Mouse (Mus musculus) limb, embryonic 13.5 days (tissue): Measurements from ENCODE around the gene Heatr9. TPM values are rescaled to one million over a fixed set of nuclear protein-coding genes. Genes with fewer than 3 reads are reported as not detected.

Source experiments
- ATAC-seq: fragments of 200-750 bp; cut with Nextera tagmentation; 2 replicates; pipeline ENCODE4 v1.8.0; 2017; ENCODE audit warnings: low read depth, moderate number of reproducible peaks, moderate TSS enrichment; ENCODE audit not compliant: low FRiP score
- H3K27ac ChIP-seq: fragments of 300-500 bp; sonication (generic); 2 replicates; pipeline ENCODE4 v1.5.1; 2015; ENCODE audit warnings: inconsistent platforms, mild to moderate bottlenecking, moderate library complexity
- H3K27me3 ChIP-seq: fragments of 300-500 bp; sonication (generic); 2 replicates; pipeline ENCODE4 v1.6.1; 2015; ENCODE audit warnings: mild to moderate bottlenecking, inconsistent platforms
- H3K36me3 ChIP-seq: fragments of 300-500 bp; sonication (generic); 2 replicates; pipeline ENCODE4 v1.6.1; 2015; ENCODE audit warnings: inconsistent platforms, mild to moderate bottlenecking, moderate library complexity
- H3K4me1 ChIP-seq: fragments of 300-500 bp; sonication (generic); 2 replicates; pipeline ENCODE4 v1.6.1; 2015; ENCODE audit warnings: inconsistent platforms
- H3K4me2 ChIP-seq: fragments of 300-500 bp; sonication (generic); replicated peaks from 2 replicates; pipeline ENCODE4 v1.6.1; 2015; ENCODE audit warnings: inconsistent platforms, mild to moderate bottlenecking, moderate library complexity
- H3K4me3 ChIP-seq: fragments of 300-500 bp; sonication (generic); 2 replicates; pipeline ENCODE4 v1.5.1; 2015; ENCODE audit warnings: moderate library complexity, mild to moderate bottlenecking, inconsistent platforms
- H3K9ac ChIP-seq: fragments of 300-500 bp; sonication (generic); 2 replicates; pipeline ENCODE4 v1.6.1; 2015; ENCODE audit warnings: mild to moderate bottlenecking, inconsistent platforms
- H3K9me3 ChIP-seq: fragments of 300-500 bp; sonication (generic); 2 replicates; pipeline ENCODE4 v1.6.1; 2016; ENCODE audit warnings: inconsistent platforms
- WGBS: fragments of 180-500 bp; shearing (Covaris S2); methylation state at CpG from one replicate; pipeline ENCODE4 v1.1.7; 2015; 5-methylcytosine and 5-hydroxymethylcytosine counted together
- polyA plus RNA-seq: library from polyadenylated mRNA; unstranded; fragments of >200 nt; fragmentation: Nextera tagmentation; extraction: Ambion mirVana; gene quantifications from 2 replicates; pipeline ENCODE4 v1.2.1, GENCODE M21; 2015

Heatr9 gene
- polyA plus RNA-seq, 1 experiment from 2014 or later: not detected

DNA sequence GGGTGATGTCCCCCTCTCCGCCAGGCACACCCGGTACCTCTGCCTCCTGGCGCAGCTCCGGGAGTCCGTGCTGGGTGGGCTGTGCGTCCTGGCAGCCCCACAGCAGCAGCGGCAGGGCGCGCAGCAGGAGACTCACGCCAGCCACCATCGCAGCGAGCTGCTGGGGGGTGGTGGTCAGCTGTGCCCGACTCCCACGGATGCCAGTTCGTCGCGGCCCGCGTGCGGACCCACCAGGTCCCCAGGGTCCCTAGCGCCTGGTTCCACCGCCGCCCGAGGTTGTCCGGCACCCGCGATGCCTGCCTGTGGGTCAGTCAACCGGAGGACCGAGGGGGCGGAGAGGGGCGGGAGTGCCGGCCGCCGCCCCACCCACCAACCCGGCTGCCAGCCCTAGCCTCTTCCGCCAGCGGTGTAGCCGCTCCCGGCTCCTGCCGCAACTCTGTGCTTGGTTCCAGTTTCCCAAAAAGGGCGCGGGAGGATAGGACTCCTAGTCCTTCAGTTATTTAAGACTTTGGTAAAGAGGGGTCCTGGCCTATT lies 59.2 kb downstream of the Heatr9 start, which contains the start of gene Mmp28:
TSS of gene Mmp28 (minus strand) at position 361 of the 534 bp plus-strand sequence.
- H3K27me3 ChIP-seq: peaks cover 46% of the 10 kb centered on the region

More for the DNA sequence above, 59.2 kb downstream of the Heatr9 start, which contains the start of gene Mmp28:
- Histone ChIP-seq H3K9ac (peak within 1 kb of the TSS; percentile 74), H3K36me3 (no peaks in the 10 kb centered on the region), H3K4me1 (peaks cover 45% of the 10 kb centered on the region), H3K4me2 (peak within 1 kb of the TSS; percentile 92), H3K9me3 (no peaks in the 10 kb centered on the region), H3K27ac (no peak within 1 kb of the TSS), H3K4me3 (peak within 1 kb of the TSS; percentile 61)
- ATAC-seq: no peak; the same call in 1 of the 2 replicates
- under 1% methylated on average over 42 of the region's 42 CpGs for WGBS

Other genes with a start within 250 kb of the Heatr9 start
- gene Slfn14, start 235.4 kb downstream of the Heatr9 start, polyA plus RNA-seq: 0.15 and 0.29 TPM in 2 replicates
- gene Ap2b1, start 223.2 kb downstream of the Heatr9 start, polyA plus RNA-seq: 51.6 and 57.8 TPM in 2 replicates
- gene Pex12, start 219.6 kb downstream of the Heatr9 start, polyA plus RNA-seq: 16.0 and 16.2 TPM in 2 replicates
- 3.7 and 4.1 TPM in 2 replicates for gene Rasl10b, start 113.0 kb downstream of the Heatr9 start, polyA plus RNA-seq
- gene Gas2l2, start 92.7 kb downstream of the Heatr9 start, polyA plus RNA-seq: not detected in 2 replicates
- 0.56 TPM in 1 of 2 replicates, not detected in the other for gene 1700020L24Rik, start 84.5 kb downstream of the Heatr9 start, polyA plus RNA-seq
- 3.0 and 4.5 TPM in 2 replicates for gene Mmp28, start 59.1 kb downstream of the Heatr9 start, polyA plus RNA-seq
- 16.9 and 19.3 TPM in 2 replicates for gene Taf15, start 49.1 kb downstream of the Heatr9 start, polyA plus RNA-seq
- 0.66 and 1.2 TPM in 2 replicates for gene Ccl5, start 8.3 kb upstream of the Heatr9 start, polyA plus RNA-seq
- 2.3 and 2.9 TPM in 2 replicates for gene Ccl9, start 56.5 kb upstream of the Heatr9 start, polyA plus RNA-seq
- gene Ccl6, start 70.9 kb upstream of the Heatr9 start, polyA plus RNA-seq: 1.3 and 2.0 TPM in 2 replicates
- not detected in 2 replicates for gene Rpl9-ps1, start 123.4 kb upstream of the Heatr9 start, polyA plus RNA-seq
- 1.6 TPM in 2 replicates for gene Ccl3, start 127.2 kb upstream of the Heatr9 start, polyA plus RNA-seq
- 0.41 and 1.0 TPM in 2 replicates for gene Ccl4, start 140.4 kb upstream of the Heatr9 start, polyA plus RNA-seq
- gene Wfdc17, start 181.8 kb upstream of the Heatr9 start, polyA plus RNA-seq: 0.39 and 0.66 TPM in 2 replicates
- gene Wfdc18, start 186.8 kb upstream of the Heatr9 start, polyA plus RNA-seq: 0.55 TPM in 1 of 2 replicates, not detected in the other
- gene Wfdc21, start 224.8 kb upstream of the Heatr9 start, polyA plus RNA-seq: not detected in 2 replicates
- gene Heatr6, start 231.5 kb upstream of the Heatr9 start, polyA plus RNA-seq: 34.4 and 35.5 TPM in 2 replicates